In genomic region chr1:97873490-97874054, GRCm38 (mm10) we compare ENCODE assay signal across 14 mouse cellular contexts.
DNase-seq lines count a peak whose midpoint lies in the region.
"Had no signal": no experiment of that assay in that cellular context is flagged by ENCODE, and none has a peak within 500 bp of the region (broad histone marks: within the 10 kb centered on the region; RNA-seq: fewer than 3 reads in every experiment).

No protein-coding gene starts in this region.

- DNase-seq in heart, adult 11 months, result peak; percentile 80
- no peak for DNase-seq in heart, postnatal 4 days
- DNase-seq in 3T3-L1 (ENCODE audit: low read depth, low spot score), result peak; percentile 36
- peak; percentile 18 for DNase-seq in Muller cell, postnatal 12 days (ENCODE audit: inconsistent ontology term)
- DNase-seq in lung, postnatal 10 days, result no peak
- no peak for DNase-seq in urinary bladder, adult 2 months (ENCODE audit: low spot score)
- DNase-seq: cerebellum, adult 11 months; cerebellum, adult 8-10 months; cerebellum, postnatal 14 days; forebrain, postnatal 0 days; gastrocnemius, postnatal 36 days; heart, adult 18-20 months; heart, postnatal 10 days; kidney, adult 2 months had no signal

Comparison
In these comparisons a context has a peak if more than half of its experiments do, and no peak if none do; other contexts are left out.
1. DNase-seq: peak in heart, adult 11 months (single experiment), 3T3-L1 (single experiment) and Muller cell, postnatal 12 days (single experiment); none in heart, postnatal 4 days (single experiment), lung, postnatal 10 days (single experiment) and urinary bladder, adult 2 months (single experiment).